Mouse (Mus musculus) fat pad, adult 2 months (tissue): ENCODE data around the gene Tmem50a.

ENCODE experiments used
- DNase-seq: peaks from one replicate; pipeline ENCODE4 v3.0.0-alpha.2; 2011; ENCODE audit warnings: low read depth, low spot score; ENCODE audit errors: extremely low read depth

The Tmem50a gene

GRCm38 (mm10) chr4:134914864-134915209 is at the start of gene Tmem50a:
Tmem50a (minus strand) TSS chr4:134915024.
- DNase-seq = no peak

- no peak for DNase-seq
Measured at GRCm38 (mm10) chr4:134963021-134963776, 48.4 kb upstream of the Tmem50a start.

DNA sequence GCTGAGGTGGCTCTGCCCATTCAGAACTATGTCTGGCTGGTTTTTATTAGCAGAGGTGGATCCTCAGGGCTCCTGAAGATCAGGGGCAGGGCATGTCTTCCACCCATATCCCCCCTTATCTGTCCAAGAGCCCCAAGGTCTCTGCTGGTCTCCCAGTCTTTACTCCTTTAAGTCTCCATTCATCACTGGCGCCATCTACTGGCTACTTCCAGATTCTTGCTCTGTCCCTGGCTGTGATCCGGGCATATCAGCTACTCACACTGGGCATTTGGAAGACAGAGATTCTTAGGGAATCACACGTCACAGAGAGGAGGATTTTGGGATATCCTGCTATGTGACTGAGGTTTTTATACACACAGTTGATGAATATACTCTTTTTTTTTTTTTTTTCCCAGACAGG is 41.5 kb upstream of the Tmem50a start:
- no peak for DNase-seq

GRCm38 (mm10) chr4:134955845-134956244 is 41.0 kb upstream of the Tmem50a start:
- DNase-seq = no peak

GRCm38 (mm10) chr4:134955196-134955595 is 40.4 kb upstream of the Tmem50a start:
- no peak for DNase-seq

- no peak for DNase-seq
Measured at GRCm38 (mm10) chr4:134954461-134954860, 39.6 kb upstream of the Tmem50a start.

GRCm38 (mm10) chr4:134950518-134951091 is 35.8 kb upstream of the Tmem50a start:
- no peak for DNase-seq

DNA sequence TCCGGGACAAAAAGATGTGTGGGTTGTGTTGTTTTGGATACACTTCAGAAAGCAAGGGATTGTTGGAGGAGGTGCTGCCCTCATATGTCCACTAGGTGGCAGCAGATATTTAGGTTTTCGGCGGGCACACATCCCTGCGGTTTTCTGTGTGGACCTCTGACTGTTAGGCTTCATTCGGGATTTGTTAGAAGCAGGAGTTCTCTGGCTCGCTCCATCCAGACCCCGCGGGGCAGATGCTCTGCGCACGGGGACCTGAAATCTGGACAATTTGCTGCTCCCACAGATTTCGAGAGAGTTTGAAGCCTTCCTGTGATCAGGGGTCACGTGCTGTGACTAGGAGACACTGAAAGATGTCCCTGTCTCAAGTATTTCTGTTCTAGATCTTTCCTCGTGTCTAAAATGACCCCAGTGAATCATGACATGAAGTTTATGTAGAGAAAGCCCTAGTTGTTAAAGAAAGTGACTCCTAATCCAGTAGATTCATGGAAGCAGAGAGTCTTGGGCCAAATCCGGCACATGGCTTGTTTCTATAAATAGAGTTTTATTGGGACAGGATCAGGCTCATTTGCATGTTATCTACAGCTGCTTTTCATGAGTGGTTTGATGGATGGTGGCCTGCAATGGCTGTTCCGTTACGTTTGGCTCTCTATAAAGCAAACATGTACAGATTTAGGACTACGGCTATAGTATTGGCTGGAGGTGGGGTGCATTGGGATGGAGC is 31.4 kb upstream of the Tmem50a start:
- DNase-seq = no peak

- DNase-seq = no peak
Measured at GRCm38 (mm10) chr4:134943758-134944538, 29.1 kb upstream of the Tmem50a start.

DNA sequence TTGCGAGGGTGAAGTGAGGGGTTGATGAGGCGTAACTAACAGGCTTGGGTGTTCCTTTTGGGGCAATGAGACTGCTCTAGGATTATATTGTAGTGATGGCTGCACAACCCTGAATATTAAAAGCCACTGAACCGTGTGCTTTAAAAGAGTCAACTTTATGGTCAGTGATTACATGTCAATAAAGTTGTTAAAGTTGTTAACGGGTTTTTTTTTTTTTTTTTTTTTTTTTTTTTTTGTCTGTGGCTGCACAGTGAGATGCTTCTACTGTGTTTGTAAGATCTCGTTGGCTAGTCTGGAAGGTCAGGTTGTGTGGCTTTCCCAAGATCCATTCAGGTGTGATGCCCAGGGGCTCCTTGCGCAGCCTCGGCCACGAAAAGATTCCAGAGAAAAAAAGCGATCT is 25.1 kb upstream of the Tmem50a start:
- DNase-seq = no peak

- DNase-seq = no peak
Measured at GRCm38 (mm10) chr4:134937240-134938176, 22.7 kb upstream of the Tmem50a start.

- DNase-seq = no peak
Measured at GRCm38 (mm10) chr4:134930684-134931481, 16.1 kb upstream of the Tmem50a start, which contains the start of gene Syf2. Syf2 (plus strand) TSS chr4:134930898.

DNA sequence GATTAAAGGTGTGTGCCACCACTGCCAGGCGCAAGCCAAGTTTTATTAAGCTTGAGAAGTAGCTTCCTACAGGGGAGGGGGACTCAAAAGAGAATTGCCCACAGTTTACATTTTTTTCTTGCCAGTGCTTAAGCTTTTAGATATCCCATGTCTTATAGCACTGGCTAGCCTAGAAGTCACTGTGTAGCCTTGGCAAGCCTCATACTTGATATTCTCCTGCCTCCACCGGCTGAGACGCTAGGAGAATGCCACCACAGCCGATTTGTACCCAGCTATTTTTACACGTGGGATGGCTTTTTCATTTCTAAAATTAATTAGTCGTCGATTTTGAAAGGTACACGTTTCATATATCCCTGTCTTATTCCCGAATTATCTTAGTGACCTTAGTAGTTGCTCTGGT is 15.4 kb upstream of the Tmem50a start:
- no peak for DNase-seq

GRCm38 (mm10) chr4:134929536-134929935 is 14.7 kb upstream of the Tmem50a start:
- no peak for DNase-seq

DNA sequence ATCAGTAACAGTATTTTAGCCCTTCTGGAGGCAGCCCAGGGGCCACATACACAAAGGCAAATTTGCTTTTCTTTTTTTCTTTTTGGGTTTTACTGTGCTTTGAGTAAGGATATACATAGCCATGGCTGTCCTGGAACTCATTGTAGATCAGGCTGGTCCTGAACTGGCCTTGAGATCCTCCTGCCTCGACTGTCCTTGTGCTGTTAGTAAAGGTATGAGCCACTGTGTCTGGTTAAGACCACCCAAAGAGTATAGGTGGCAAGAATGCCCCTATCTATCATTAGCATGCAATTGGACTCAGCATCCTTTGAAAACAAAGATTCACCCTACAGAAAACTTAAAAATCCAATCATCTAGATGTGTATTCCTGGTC is 13.6 kb upstream of the Tmem50a start:
- no peak for DNase-seq

DNA sequence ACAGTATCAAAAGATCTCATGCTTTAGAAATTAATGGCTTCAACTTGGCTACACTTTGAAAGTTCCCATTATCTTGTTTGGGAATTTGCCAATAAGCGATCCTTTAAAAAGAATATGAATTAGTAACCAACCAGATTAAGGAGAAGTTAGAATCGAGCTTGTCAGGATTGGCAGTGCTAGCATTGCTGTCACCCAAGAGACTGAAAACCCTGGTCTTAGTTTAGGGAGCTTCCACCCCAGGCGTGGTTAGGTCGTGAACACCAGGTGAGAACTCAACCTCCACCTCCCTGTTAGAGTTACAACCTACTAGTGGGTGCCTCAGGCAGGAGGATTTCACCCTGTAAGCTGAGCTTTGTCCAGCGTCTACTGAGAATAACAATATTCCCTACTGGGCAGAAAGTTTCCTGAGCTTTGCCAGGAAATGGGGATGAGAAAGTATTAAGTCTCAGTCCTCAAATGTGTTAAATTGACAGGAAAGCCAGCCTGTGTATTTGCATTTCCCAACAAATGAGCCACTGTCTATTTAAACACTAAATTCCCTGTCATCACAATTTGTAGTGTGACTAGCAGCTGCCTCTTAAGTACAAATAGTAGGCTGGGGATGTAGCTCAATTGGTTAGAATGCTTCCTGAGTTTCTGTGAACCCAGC is 13.1 kb upstream of the Tmem50a start:
- DNase-seq = no peak

- DNase-seq = peak; percentile 70
Measured at GRCm38 (mm10) chr4:134925206-134925605, 10.4 kb upstream of the Tmem50a start.

- DNase-seq = no peak
Measured at GRCm38 (mm10) chr4:134924019-134924741, 9.4 kb upstream of the Tmem50a start.
